Mouse (Mus musculus) liver, embryonic 14.5 days (tissue): ENCODE measurements around the gene Macrod1. TPM values are rescaled to one million over a fixed set of nuclear protein-coding genes. Genes with fewer than 3 reads are reported as not detected.

ENCODE experiments used
- ATAC-seq: fragments of 200-750 bp; cut with Nextera tagmentation; 2 replicates; pipeline ENCODE4 v1.8.0; 2017; ENCODE audit warnings: moderate number of reproducible peaks, mild to moderate bottlenecking, moderate library complexity; ENCODE audit not compliant: insufficient read depth
- DNase-seq, 3 experiments: peaks; one replicate each; pipeline ENCODE4 v3.0.0-alpha.2; 2012 to 2013; ENCODE audit warnings: low read depth in 3 of 3, low spot score in 3 of 3
- H3K27ac ChIP-seq: fragments of 300-500 bp; sonication (generic); 2 replicates; pipeline ENCODE4 v1.5.1; 2014; ENCODE audit warnings: moderate library complexity, mild to moderate bottlenecking, control low read depth, inconsistent platforms
- H3K27me3 ChIP-seq: fragments of 300-500 bp; sonication (generic); 2 replicates; pipeline ENCODE4 v1.6.1; 2014; ENCODE audit warnings: mild to moderate bottlenecking, low read length, moderate library complexity; ENCODE audit not compliant: control insufficient read depth, insufficient read depth
- H3K36me3 ChIP-seq: fragments of 300-500 bp; sonication (generic); replicated peaks from 2 replicates; pipeline ENCODE4 v1.6.1; 2014; ENCODE audit warnings: low read depth; ENCODE audit not compliant: control insufficient read depth, insufficient read depth
- H3K4me1 ChIP-seq, 2 experiments: fragments of 200-500 bp in 1 of 2; fragments of 300-500 bp in 1 of 2; sonication (generic) in 1 of 2; replicated peaks; 2 replicates each; pipeline ENCODE4 v1.6.1; 2012 to 2014; ENCODE audit warnings: antibody characterized with exemption in 1 of 2, inconsistent platforms in 1 of 2, low read length in 1 of 2; ENCODE audit not compliant: control insufficient read depth in 2 of 2, insufficient read depth in 2 of 2
- H3K4me2 ChIP-seq: fragments of 300-500 bp; sonication (generic); 2 replicates; pipeline ENCODE4 v1.6.1; 2014; ENCODE audit warnings: low read depth, mild to moderate bottlenecking, control low read depth, moderate library complexity
- H3K4me3 ChIP-seq, 2 experiments: fragments of 200-500 bp in 1 of 2; fragments of 300-500 bp in 1 of 2; sonication (generic) in 1 of 2; 2 replicates each; pipeline ENCODE4 v1.5.1; 2012 to 2014; ENCODE audit warnings: low read depth in 2 of 2, low read length in 2 of 2, mild to moderate bottlenecking in 2 of 2, control low read depth in 1 of 2, inconsistent platforms in 1 of 2, moderate library complexity in 1 of 2; ENCODE audit not compliant: insufficient read depth in 1 of 2
- H3K9ac ChIP-seq: fragments of 300-500 bp; sonication (generic); replicated peaks from 2 replicates; pipeline ENCODE4 v1.6.1; 2014; ENCODE audit warnings: mild to moderate bottlenecking, control low read depth, moderate library complexity
- H3K9me3 ChIP-seq: fragments of 300-500 bp; sonication (generic); 2 replicates; pipeline ENCODE4 v1.6.1; 2016; ENCODE audit warnings: low read length, mixed read lengths; ENCODE audit not compliant: control insufficient read depth
- CTCF ChIP-seq: IDR thresholded peaks from 2 replicates; pipeline ENCODE4 v1.5.1; 2016; ENCODE audit warnings: antibody characterized with exemption, low read depth, control low read depth
- EP300 ChIP-seq: IDR thresholded peaks from 2 replicates; pipeline ENCODE4 v1.6.1; 2016; ENCODE audit warnings: antibody characterized with exemption, low read depth
- WGBS: fragments of 180-500 bp; shearing (Covaris S2); extraction: QIAGEN DNeasy Blood & Tissue Kit; methylation state at CpG from one replicate; pipeline ENCODE4 v1.1.7; 2014; ENCODE audit not compliant: insufficient replicate concordance; 5-methylcytosine and 5-hydroxymethylcytosine counted together
- polyA plus RNA-seq, 2 experiments: library from polyadenylated mRNA; depleted of rRNA in 1 of 2; stranded (reverse) in 1 of 2; unstranded in 1 of 2; fragments of >200 nt; fragmentation: Nextera tagmentation in 1 of 2; extraction: Ambion mirVana in 1 of 2; gene quantifications; 2 replicates each; pipeline versions ENCODE4 v1.2.1 to v1.2.3; 2012 to 2014

The Macrod1 gene
- polyA plus RNA-seq, 2 experiments, result 3.7 to 4.5 TPM

GRCm38 (mm10) chr19:7140373-7140772 lies 83.8 kb downstream of the Macrod1 start:
- Histone ChIP-seq H3K9me3 (no peaks in the 10 kb centered on the region), H3K36me3 (no peaks in the 10 kb centered on the region), H3K9ac (no peak overlapping the region), H3K4me1 (peaks cover 3 to 9% of the 10 kb centered on the region in 2 experiments; a peak in 3 of 4 replicates), H3K27me3 (peaks cover 9% of the 10 kb centered on the region), H3K4me2 (no peak overlapping the region), H3K4me3 (no peak overlapping the region), H3K27ac (no peak overlapping the region)
- 70% methylated on average over 6 of the region's 6 CpGs for WGBS
- DNase-seq (no peak), ATAC-seq (no peak)
- TF ChIP-seq EP300, result no peak

GRCm38 (mm10) chr19:7140856-7141421 lies 84.3 kb downstream of the Macrod1 start:
- Histone ChIP-seq H3K9me3 (no peaks in the 10 kb centered on the region), H3K4me2 (no peak overlapping the region), H3K36me3 (no peaks in the 10 kb centered on the region), H3K27me3 (peaks cover 13% of the 10 kb centered on the region), H3K27ac (no peak overlapping the region), H3K4me1 (peaks cover 3 to 9% of the 10 kb centered on the region in 2 experiments; a peak in 3 of 4 replicates), H3K4me3 (no peak overlapping the region), H3K9ac (no peak overlapping the region)
- WGBS, result 56% methylated on average over 12 of the region's 12 CpGs
- ATAC-seq, result no peak
- TF ChIP-seq CTCF, result no peak
- TF ChIP-seq EP300, result no peak
- no peak for DNase-seq

GRCm38 (mm10) chr19:7142207-7142915 lies 85.8 kb downstream of the Macrod1 start:
- TF ChIP-seq EP300 (no peak), CTCF (no peak)
- no peak overlapping the region for H3K9ac ChIP-seq

GRCm38 (mm10) chr19:7143854-7144253 lies 87.2 kb downstream of the Macrod1 start:
- ATAC-seq, result peak; percentile 46; the same call in 1 of the 2 replicates
- 0% methylated on average over 20 of the region's 20 CpGs for WGBS
- no peak for TF ChIP-seq CTCF
- no peak for TF ChIP-seq EP300
- Histone ChIP-seq H3K27ac (no peak overlapping the region), H3K4me1 (peaks cover 3 to 6% of the 10 kb centered on the region in 2 experiments; a peak in 3 of 4 replicates), H3K4me3 (peak overlapping the region in 1 of 2 experiments; percentile 3; a peak in 2 of 4 replicates), H3K9ac (no peak overlapping the region), H3K4me2 (peak overlapping the region; percentile 44), H3K36me3 (no peaks in the 10 kb centered on the region), H3K27me3 (peaks cover 13% of the 10 kb centered on the region), H3K9me3 (no peaks in the 10 kb centered on the region)
- peak; percentile 44 to 58 (median 50) for DNase-seq

More at GRCm38 (mm10) chr19:7142207-7142915, 85.8 kb downstream of the Macrod1 start:
- H3K27me3 ChIP-seq, result peaks cover 13% of the 10 kb centered on the region
- no peak overlapping the region for H3K27ac ChIP-seq
- H3K4me1 ChIP-seq, result peaks cover 3 to 6% of the 10 kb centered on the region in 2 experiments; a peak in 3 of 4 replicates
- WGBS, result 54% methylated on average over 5 of the region's 5 CpGs
- H3K4me3 ChIP-seq, result no peak overlapping the region
- DNase-seq, result no peak
- H3K36me3 ChIP-seq, result no peaks in the 10 kb centered on the region
- H3K4me2 ChIP-seq, result no peak overlapping the region
- no peaks in the 10 kb centered on the region for H3K9me3 ChIP-seq
- ATAC-seq, result no peak

- Histone ChIP-seq H3K4me2 (peak overlapping the region; percentile 44), H3K9me3 (no peaks in the 10 kb centered on the region), H3K4me1 (peaks cover 3 to 6% of the 10 kb centered on the region in 2 experiments; a peak in 3 of 4 replicates), H3K36me3 (no peaks in the 10 kb centered on the region), H3K27me3 (peaks cover 13% of the 10 kb centered on the region), H3K27ac (no peak overlapping the region), H3K4me3 (no peak overlapping the region), H3K9ac (no peak overlapping the region)
- 62% methylated on average over 3 of the region's 3 CpGs for WGBS
- ATAC-seq, result no peak
- TF ChIP-seq EP300, result no peak
- TF ChIP-seq CTCF, result no peak
- no peak for DNase-seq
Measured at GRCm38 (mm10) chr19:7144458-7144857, 87.8 kb downstream of the Macrod1 start.
